Mouse (Mus musculus) ES-Bruce4 (cell line): ENCODE measurements around the gene Abcb10. TPM values are rescaled to one million over a fixed set of nuclear protein-coding genes. Genes with fewer than 3 reads are reported as not detected.

Source experiments
- H3K27ac ChIP-seq: 2 replicates; pipeline ENCODE4 v1.5.1; 2012; ENCODE audit warnings: low read length, inconsistent platforms; ENCODE audit not compliant: insufficient read depth
- H3K27me3 ChIP-seq: 2 replicates; pipeline ENCODE4 v1.6.1; 2012; ENCODE audit warnings: mild to moderate bottlenecking, low read length, inconsistent platforms; ENCODE audit not compliant: control insufficient read depth, poor library complexity, insufficient read depth, severe bottlenecking
- H3K36me3 ChIP-seq: 2 replicates; pipeline ENCODE4 v1.6.1; 2012; ENCODE audit warnings: inconsistent platforms, mild to moderate bottlenecking, low read length, moderate library complexity; ENCODE audit not compliant: control insufficient read depth, poor library complexity, insufficient read depth, severe bottlenecking
- H3K4me1 ChIP-seq: one replicate; pipeline ENCODE4 v1.8.1; 2011; ENCODE audit warnings: low read length; ENCODE audit not compliant: control insufficient read depth, insufficient read depth
- H3K4me3 ChIP-seq: 2 replicates; pipeline ENCODE4 v1.5.1; 2011; ENCODE audit warnings: low read depth, mild to moderate bottlenecking, low read length
- H3K9ac ChIP-seq: 2 replicates; pipeline ENCODE4 v1.6.1; 2012; ENCODE audit warnings: low read depth, mild to moderate bottlenecking, inconsistent platforms; ENCODE audit not compliant: poor library complexity, severe bottlenecking
- H3K9me3 ChIP-seq: replicated peaks from 2 replicates; pipeline ENCODE4 v1.6.1; 2012; ENCODE audit warnings: mild to moderate bottlenecking, low read length, inconsistent platforms; ENCODE audit not compliant: control insufficient read depth, poor library complexity, insufficient read depth, severe bottlenecking
- CTCF ChIP-seq: IDR thresholded peaks from one replicate; pipeline ENCODE4 v1.8.1; 2011; ENCODE audit warnings: low read depth, low read length
- EP300 ChIP-seq: IDR thresholded peaks from 2 replicates; pipeline ENCODE4 v1.6.1; 2011; ENCODE audit warnings: low read depth, low read length; ENCODE audit not compliant: insufficient read depth
- POLR2A ChIP-seq: IDR thresholded peaks from one replicate; pipeline ENCODE4 v1.8.1; 2011; ENCODE audit warnings: low read length; ENCODE audit not compliant: insufficient read depth
- polyA plus RNA-seq: library from polyadenylated mRNA; stranded (reverse); fragments of >200 nt; gene quantifications from 2 replicates; pipeline ENCODE4 v1.2.4, GENCODE M21; 2011; ENCODE audit warnings: low read depth; ENCODE audit not compliant: missing spikeins, insufficient read depth, insufficient read length

The Abcb10 gene
- polyA plus RNA-seq, 1 experiment = 20.3 TPM

GRCm38 (mm10) chr8:124002546-124003108, 19.7 kb upstream of the Abcb10 start:
- Histone ChIP-seq H3K27me3 (no peaks in the 10 kb centered on the region), H3K36me3 (peaks cover 96% of the 10 kb centered on the region), H3K9ac (no peak overlapping the region), H3K9me3 (no peaks in the 10 kb centered on the region), H3K4me1 (peaks cover 2% of the 10 kb centered on the region), H3K4me3 (no peak overlapping the region), H3K27ac (peak overlapping the region; percentile 24)
- TF ChIP-seq EP300 = no peak
- no peak for TF ChIP-seq CTCF
- no peak for TF ChIP-seq POLR2A

GRCm38 (mm10) chr8:123999568-123999967, 16.6 kb upstream of the Abcb10 start:
- TF ChIP-seq EP300 (no peak), POLR2A (no peak), CTCF (no peak)
- no peak overlapping the region for H3K9ac ChIP-seq
- H3K27ac ChIP-seq = no peak overlapping the region
- peaks cover 2% of the 10 kb centered on the region for H3K4me1 ChIP-seq
- no peak overlapping the region for H3K4me3 ChIP-seq
- H3K9me3 ChIP-seq = no peaks in the 10 kb centered on the region
- H3K36me3 ChIP-seq = peaks cover 88% of the 10 kb centered on the region
- no peaks in the 10 kb centered on the region for H3K27me3 ChIP-seq

GRCm38 (mm10) chr8:123993997-123994396, 11.1 kb upstream of the Abcb10 start:
- Histone ChIP-seq H3K4me1 (peaks cover 2% of the 10 kb centered on the region), H3K27ac (peak overlapping the region; percentile 94), H3K9me3 (no peaks in the 10 kb centered on the region), H3K27me3 (no peaks in the 10 kb centered on the region), H3K36me3 (peaks cover 37% of the 10 kb centered on the region), H3K9ac (0 out of 2 replicates have a peak overlapping the region, but pooled peaks have one; percentile 8), H3K4me3 (no peak overlapping the region; the same call in 1 of the 2 replicates)
- TF ChIP-seq CTCF = no peak
- peak; percentile 89 for TF ChIP-seq EP300

- Histone ChIP-seq H3K9ac (peak overlapping the region; percentile 8; the same call in 1 of the 2 replicates), H3K4me3 (no peak overlapping the region), H3K27ac (peak overlapping the region; percentile 94), H3K9me3 (no peaks in the 10 kb centered on the region), H3K36me3 (peaks cover 34% of the 10 kb centered on the region), H3K27me3 (no peaks in the 10 kb centered on the region), H3K4me1 (peaks cover 2% of the 10 kb centered on the region)
- TF ChIP-seq CTCF (no peak), EP300 (0 out of 2 replicates have a peak, but pooled peaks have one; percentile 27)
Measured at GRCm38 (mm10) chr8:123993597-123993996, 10.7 kb upstream of the Abcb10 start.

- Histone ChIP-seq H3K4me1 (peaks cover 2% of the 10 kb centered on the region), H3K36me3 (peaks cover 25% of the 10 kb centered on the region), H3K27ac (peak overlapping the region; percentile 94), H3K27me3 (no peaks in the 10 kb centered on the region), H3K4me3 (no peak overlapping the region), H3K9me3 (no peaks in the 10 kb centered on the region), H3K9ac (peak overlapping the region; percentile 8)
- TF ChIP-seq POLR2A (no peak), EP300 (no peak), CTCF (peak; percentile 53)
Measured at GRCm38 (mm10) chr8:123992587-123992986, 9.7 kb upstream of the Abcb10 start.

- TF ChIP-seq EP300 = no peak
- H3K36me3 ChIP-seq = peaks cover 11% of the 10 kb centered on the region
- no peaks in the 10 kb centered on the region for H3K27me3 ChIP-seq
- no peaks in the 10 kb centered on the region for H3K9me3 ChIP-seq
- no peak overlapping the region for H3K27ac ChIP-seq
- no peak overlapping the region for H3K4me3 ChIP-seq
- no peak overlapping the region for H3K9ac ChIP-seq
- H3K4me1 ChIP-seq = peaks cover 2% of the 10 kb centered on the region
Measured at GRCm38 (mm10) chr8:123990277-123991049, 7.5 kb upstream of the Abcb10 start.
